Mouse (Mus musculus): ENCODE data around the gene Lonp2.

Gene Lonp2

DNA sequence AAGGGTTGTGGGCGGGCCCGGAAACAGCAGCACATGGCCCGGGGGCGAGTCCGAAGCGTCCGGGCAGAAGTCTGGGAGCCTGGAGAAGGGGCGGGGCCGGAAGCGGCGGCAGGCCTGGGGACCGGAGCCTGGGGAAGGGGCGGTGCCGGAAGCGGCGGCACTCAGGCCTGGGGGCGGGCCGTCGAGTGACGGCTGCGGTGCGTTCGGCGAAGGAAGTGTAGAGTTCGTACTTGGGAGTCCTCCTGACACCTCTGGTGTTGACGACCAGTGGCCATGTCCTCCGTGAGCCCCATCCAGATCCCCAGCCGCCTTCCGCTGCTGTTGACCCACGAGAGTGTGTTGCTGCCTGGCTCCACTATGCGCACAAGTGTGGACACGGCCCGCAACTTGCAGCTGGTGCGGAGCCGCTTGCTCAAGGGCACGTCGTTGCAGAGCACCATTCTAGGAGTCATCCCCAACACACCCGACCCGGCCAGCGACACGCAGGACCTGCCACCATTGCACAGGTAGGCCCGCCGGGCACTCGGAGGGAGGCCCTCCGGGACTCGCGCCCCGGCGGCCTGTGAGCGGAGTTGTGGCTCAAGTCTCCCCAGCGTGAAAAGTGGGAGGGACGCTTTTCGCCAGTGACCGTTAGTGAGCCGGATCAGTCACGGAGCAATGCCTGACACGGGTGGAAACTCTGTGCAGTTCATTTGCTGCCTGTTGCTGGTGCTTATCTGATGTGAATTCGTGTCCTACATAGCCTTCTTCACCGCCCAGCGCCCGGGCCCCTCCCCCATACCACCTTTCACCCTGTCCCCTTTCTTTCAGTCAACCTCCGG lies at the start of gene Lonp2:
Gene Lonp2 (plus strand): TSS at position 133 of the 821 bp plus-strand sequence.
- DNase-seq, result peak; percentile 99 to 100

DNA sequence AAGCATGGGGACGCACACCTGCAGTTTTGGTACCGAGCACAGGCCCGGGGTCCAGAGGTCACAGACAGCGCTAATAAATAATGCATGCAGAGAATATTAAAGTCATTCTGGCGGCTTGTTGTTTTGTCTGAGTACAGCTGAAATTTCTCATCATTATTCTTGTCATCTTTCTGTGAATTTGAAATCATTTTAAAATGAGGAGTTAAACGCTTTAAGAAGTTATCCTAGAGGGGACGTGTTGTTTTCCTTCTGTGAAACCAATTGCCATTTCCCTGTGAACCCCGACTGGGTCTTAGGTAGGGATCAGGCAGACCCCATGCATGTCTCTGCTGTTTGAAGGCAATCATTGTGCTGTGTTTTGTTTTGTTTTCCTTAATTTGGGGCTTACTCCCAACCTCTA lies 46.3 kb upstream of the Lonp2 start:
- DNase-seq, result no peak

DNA sequence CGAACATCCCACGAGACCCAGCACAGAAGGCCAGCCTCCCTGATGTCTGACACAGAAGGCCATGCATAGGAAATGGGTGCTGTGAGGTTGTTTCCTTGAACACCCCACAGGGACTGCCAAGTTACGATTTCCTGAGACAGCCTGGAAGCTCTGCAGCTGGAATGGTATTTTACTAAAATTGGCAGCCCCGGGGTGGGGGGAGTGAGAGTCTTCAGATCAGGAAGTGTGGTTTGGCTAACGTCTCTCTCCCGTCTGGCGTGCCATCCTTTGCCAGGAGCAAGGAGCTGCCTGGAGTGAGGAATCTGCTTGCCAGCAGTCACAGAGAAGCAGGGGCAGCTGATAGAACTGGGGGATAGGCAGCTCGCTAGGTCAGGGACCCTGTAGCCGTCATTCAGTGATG lies 45.8 kb upstream of the Lonp2 start:
- peak; percentile 58 to 71 for DNase-seq

DNA sequence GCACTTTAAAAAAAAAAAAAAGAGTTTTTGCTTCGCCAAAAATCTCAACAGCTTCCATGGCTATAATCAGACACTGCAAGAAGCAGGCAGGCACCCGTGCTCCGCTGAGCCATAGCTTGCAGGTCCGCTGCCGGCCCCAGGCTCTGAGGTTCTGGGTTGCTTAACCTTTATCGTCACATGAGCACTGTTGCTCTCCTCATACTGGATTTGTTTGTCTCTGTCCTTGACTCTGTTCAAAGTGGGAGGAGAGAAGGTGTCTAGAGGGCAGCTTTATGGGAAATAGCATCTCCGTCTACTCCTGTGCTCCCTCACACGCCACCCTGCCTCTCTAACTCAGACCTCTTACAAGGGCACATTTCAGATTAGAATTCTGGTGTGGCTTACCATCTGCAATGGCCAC lies 45.1 kb upstream of the Lonp2 start:
- DNase-seq, result no peak

DNA sequence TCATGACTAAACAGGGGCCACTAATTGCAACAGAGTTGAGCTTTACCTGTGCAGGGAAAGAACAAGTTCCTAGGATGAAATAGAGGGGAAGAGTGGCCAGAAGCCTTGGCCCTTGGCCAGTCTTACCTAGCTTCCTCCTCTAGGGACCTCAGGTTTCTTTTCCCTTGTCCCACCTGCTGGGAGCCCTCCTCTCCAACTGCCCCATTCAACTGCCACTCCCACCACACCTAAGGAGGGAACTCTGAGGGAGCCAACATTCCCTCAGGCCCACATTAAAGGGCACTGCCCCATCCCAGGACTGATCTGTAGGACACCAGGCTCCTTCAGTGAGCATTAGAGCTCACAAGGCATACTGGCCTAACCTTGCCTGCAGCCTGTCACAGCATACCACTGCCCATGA lies 43.4 kb upstream of the Lonp2 start, which contains the start of gene Abcc12:
Gene Abcc12 (minus strand): TSS at position 229 of the 400 bp plus-strand sequence.
- DNase-seq, result no peak

DNA sequence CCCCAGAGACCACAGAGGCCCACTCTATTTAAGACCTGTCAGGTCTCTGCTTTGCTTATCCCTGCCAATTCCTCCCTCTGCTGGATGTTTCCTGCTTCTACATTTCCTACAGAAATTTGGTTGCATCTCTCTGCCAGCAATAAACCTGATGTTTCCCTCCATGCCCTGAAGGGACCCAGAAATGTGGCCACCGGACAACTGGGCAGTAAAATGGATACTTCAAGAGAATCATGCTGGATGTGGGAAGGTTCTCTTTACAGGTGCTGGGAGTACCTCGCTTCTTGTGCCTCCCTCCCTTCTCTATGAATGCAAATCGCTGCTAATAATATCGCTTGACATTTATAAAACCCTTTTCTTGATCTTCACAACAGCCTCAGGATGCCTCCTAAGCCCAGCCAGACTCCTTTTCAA lies 41.9 kb upstream of the Lonp2 start:
- no peak for DNase-seq

DNA sequence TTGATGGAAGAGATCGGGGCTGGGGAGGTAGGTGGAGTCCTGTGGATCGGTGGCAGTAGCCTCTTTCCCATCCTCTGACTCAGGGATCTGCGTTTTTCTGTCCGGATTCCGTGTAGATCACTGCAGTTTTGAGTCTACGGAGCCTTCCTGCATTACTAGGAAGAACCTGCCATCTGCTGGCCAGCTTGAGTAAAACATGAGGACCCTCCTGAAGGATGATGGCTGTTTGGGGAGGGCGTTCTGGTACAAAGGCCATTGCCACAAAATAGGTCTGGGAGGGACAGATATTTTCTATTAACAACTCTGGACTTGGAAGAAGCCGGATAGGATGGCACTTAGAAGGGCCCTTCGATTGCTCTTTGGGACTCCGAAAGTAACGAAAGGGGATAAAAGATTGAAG lies 38.7 kb upstream of the Lonp2 start:
- DNase-seq, result peak; percentile 83 to 89

DNA sequence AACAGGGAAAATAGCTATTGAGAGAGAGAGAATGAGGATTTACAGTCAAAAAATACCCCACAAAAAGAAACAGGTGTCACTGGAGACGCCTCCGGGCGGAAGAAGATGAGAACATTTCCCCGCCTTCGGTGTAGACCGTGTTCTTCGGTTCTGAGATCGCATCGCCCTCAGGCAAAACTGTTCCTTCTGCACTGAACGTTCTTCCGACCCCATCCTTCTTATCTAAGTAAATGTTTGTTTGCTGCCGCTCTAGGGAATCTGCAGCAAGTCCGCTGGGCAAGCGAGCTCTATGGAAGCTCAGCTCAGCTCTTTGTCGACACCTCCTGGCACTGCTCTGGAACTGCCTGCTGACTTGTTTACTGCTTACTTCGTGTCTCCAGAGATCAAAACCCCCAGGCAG lies 38.3 kb upstream of the Lonp2 start:
- DNase-seq, result peak; percentile 79 to 84

DNA sequence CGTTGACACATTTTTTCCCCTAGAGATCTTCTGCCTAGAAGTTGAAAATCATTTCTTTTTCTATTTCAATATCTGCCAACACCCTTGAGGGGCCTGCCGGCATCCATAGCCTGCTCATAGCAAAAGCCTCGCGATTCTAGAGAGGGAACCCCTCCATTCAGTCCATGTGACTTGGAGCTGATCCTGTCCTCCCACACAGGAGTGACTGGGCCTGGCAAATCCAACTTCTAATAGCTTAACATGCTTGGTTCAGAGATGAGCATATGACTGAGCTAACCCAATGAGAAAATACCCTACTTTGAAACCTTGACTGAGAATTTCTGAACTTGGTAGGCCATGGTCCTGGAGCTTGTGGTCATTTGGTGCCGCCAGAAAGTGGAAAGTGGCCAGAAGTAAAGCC lies 37.8 kb upstream of the Lonp2 start:
- DNase-seq, result no peak

DNA sequence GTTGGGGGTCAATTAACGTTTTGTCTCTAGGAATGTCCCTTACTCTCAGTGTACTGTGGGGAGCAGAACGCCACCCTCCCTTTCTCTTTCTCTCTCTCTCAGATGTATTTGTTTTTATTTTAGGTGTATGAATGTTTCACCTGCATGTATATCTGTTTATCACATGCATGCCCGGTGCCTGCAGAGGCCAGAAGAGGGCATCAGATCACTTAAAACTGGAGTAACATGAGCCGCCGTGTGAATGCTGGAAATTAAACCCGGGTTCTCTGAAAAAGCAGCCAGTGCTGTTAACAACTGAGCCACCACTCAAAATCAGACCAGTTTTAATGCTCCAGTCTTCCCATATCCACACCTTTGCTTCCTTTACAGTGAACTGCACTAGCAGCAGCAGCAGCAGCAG lies 37.2 kb upstream of the Lonp2 start:
- DNase-seq, result peak; percentile 21 to 35

DNA sequence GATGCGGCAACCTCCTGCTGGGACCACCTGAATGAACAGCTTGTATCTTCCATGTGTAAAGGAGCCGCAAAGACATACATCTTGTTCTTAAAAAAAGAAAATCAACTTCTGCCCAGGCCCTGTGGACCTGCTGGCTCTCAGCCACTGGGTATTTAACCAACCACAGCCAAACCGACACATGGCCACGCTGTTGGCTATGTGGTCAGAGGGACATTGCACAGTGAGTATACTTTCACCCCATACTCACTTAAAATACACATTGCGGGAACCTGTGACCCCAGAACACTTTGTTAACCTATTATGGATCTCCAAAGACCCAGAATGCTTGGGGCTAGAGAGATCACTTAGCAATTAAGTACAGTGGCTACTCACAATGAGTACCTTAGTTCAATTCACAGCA lies 35.5 kb upstream of the Lonp2 start:
- peak in 1 of 2 experiments; percentile 27 for DNase-seq

DNA sequence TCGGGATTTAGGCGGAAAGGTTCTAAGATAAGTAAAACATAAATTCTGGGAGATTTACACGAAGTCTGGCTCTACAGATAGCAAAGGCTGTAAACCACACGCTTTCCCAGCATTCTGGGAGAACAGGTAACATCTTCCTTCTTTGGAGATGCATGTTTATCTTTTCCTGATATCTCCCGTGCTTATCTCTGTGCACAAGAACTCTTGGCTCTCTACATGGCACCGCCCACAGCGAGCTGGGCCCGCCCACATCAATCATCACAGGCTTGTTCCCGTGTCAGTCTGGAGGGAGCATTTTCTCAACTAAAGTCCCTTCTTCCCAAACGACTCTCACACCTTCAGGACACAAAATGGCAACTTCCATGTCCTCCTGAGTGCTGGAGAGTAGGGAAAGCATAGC lies 30.7 kb upstream of the Lonp2 start:
- DNase-seq, result no peak

DNA sequence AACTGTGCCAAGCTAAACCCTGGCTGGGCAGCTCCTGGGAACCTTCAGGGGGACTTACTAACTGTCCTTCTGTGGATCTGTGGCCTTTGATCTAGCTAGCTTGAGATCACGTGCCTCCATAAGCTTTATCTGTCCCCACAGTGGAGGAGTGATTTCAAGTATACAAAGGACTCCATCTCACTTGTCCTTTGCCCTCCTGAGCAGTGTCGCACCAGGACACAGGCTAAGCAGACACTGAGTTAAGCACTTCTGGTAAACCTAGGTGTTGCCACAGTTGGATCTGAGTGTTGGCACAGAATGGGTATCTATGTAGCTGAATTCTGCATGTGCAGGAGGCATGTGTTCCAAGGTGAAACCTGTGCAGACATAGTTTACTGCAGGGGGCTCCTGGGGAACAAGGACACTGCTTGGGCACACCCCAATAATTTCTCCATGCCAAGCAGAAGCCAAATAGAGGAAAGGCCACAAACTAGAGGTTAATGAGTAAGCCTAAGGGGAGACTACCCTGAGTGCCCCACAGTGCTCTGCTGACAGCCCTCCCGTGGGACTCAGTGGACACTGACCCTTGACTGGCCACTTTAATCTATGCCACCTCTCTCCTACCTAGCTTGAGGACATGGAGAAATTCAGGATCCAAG lies 29.6 kb upstream of the Lonp2 start:
- DNase-seq, result peak; percentile 55 to 86

DNA sequence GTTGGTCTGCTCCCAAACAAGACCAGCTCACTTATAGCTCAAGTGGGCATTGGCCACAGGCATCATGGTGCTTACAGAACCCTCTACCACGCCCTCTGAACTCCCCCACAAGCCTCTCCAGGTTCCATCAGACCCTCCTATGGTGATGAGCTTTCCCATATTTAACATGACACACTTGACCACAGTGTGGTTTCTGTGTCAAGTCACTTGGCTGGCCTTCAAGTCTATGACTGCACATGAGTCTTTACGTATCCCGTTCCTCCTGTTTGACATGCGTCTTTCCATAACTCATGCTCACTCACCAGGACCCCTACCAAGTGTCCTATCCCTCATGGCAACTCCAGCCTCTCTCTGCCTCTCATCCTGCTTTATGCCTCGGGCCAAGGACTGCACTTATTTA lies 28.2 kb upstream of the Lonp2 start:
- no peak for DNase-seq

DNA sequence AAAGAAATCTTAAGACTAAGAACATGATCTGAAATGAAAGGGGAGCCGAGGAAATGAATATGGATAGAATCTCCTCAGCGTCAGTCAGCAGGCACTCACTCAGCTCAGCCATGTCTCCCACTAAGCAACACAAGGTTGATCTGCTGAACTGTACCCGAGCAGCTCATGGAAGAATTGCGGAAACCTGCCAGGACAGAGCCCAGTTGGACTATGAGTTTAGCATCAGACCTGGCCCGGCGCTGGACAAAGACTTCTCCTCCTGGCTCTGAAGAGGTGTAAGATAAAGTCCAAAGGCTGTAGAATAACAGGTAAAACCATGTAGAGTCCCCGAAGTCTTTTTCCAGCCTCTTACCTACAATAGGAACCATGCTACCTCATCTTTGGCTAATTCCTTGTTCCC lies 26.2 kb upstream of the Lonp2 start:
- DNase-seq, result peak; percentile 78 to 90

DNA sequence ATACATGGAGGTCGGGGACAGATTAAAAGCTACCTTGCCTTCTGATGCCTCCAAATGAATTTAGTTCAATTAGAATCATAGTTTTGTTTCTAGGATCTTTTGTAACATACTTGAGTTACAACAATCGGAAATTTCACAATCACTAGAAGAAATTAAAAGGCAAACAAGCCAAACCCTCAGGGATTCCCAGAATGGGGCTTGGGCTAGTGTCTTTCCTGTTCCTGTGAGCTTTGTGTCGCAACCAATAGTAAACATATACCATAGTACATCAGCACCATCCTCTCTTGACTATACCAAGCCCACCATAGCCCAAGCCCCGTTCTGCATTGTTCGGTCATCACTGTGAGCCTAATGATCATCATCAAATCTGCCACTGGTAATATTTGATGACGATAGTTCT lies 24.5 kb upstream of the Lonp2 start:
- DNase-seq, result no peak

DNA sequence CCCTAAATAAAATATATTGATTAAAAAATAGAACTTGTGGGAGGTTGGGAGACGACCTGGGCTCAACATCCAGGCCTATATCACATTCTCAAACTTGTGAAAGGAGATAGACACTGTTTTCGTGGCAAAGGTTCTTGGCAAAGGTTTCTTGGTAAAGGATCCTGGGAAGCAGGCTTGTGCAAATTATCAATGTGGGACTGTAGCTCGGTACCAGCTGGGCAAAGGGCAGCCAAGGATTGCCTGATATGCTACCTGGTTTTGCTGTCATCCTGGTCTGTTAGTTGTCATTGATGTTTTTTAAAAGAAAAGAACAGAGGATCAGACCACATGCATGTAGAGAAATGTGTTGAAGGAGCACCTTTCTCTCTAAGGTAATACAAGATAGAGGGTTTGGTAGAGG lies 23.5 kb upstream of the Lonp2 start:
- no peak for DNase-seq

DNA sequence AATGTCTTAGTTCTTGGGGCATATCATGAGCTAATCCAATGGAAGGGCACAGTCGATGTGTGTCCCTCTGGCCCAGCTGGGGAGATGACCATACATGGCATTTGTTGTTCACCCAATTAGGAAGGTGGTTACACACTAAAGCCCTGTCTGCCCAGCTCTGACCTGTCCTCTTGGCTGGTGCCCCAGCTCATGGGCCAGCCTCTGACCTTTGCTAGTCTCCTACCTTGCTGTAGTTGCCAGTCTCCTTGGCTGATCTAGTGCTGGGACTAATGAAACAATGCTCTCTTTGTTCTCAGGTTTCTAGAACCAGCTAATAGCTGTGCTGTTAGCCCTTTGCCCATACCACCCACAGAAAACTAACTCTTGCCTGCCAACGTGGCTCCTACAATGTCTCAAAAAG lies 20.7 kb upstream of the Lonp2 start:
- DNase-seq, result peak in 1 of 2 experiments; percentile 53

DNA sequence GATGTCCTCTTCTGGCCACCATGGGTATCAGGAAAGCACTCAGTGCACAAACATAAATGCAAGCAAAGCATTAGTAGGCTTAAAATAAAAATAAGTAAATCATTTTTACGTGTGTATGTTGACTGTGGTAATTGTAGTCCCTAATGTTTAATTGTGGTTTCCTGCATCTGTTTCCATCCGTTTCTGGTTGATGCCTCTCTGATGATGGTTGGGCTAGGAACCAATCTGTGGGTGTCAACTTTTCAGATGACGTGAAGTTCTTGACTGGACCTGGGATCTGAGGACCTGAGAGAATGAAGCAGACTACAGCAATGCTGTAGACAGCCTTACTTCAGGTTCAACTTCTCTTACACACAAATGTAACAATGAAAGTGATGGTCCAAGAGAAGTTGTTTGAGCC lies 19.2 kb upstream of the Lonp2 start:
- DNase-seq, result no peak

DNA sequence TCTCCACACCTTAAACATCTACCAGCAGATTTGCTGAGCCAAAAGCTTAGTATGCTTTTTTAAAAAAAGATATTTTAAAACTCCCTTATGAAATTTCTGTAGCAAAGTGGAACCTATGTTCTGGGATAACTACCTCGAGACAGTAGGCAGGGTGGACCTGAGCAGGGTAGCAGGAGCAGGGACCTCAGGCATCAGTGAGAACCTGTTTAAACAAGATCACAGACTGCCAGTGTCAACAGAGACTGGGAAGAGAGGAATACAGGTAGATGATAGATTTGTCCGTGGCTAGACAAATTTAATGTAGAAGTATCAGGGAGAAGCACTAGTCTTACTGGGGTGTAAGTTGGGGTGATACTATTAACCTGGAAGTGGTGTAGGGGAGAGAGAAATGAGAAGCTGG lies 10.0 kb upstream of the Lonp2 start:
- no peak for DNase-seq

DNA sequence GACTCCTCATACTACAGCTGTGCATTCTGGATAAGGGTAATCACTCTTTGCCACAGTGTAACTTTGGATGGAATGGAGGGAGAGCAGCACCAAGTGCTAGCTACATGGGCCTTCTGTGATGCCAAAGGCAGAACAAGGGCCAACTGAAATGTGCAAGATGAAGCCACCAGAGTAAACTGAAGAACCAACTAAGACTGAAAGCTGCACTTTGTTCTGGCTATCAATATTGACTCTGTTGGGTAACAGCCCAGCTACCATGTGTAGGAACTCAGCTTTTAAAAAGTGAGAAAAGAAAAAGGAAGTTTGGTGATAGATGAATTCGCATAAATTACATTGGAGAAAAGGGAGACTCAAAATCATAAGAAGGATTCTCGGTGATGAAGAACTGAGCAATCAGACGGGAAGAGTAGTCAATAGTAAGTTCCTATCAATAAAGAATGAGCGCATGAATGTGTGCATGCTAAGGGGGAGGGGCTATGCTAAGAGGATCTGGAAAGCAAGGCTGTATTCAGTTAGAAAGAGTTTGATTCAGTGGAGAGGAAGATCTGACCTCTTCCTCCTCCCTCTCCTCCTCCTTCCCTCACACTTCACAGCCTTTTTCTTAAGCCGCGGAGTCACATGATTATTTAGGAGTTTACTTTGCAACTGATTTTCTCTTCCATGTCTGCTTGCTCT lies 8.6 kb upstream of the Lonp2 start:
- no peak for DNase-seq

DNA sequence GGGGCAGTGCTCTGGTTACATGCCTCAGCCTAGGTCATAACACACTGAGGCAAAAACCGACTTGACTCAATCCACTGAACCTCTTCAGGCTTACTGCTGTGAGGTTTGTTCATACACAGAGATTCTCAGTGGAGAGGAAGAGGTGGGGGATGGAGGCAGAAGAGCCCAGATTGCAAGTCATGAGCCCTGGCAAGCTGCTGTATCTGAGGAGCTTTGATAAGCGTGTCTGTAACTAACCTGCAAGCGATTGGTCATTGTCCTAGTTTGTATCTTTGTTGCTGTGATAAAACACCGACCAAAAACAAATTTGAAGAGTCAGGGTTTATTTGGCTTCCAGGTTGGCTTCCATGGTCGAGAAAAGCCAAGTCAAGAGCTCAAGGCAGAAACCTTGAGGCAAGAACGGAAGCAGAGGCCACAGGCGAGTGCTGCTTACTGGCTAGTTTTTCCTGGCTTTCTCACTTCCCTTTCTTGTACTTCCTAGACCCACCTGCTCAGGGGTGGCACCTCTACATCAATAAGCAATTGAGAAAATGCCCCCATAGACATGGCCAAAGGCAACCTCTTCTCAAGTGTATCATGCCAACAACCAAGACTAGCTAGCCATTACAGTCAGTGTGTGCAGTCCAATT lies 6.0 kb upstream of the Lonp2 start:
- DNase-seq, result no peak

DNA sequence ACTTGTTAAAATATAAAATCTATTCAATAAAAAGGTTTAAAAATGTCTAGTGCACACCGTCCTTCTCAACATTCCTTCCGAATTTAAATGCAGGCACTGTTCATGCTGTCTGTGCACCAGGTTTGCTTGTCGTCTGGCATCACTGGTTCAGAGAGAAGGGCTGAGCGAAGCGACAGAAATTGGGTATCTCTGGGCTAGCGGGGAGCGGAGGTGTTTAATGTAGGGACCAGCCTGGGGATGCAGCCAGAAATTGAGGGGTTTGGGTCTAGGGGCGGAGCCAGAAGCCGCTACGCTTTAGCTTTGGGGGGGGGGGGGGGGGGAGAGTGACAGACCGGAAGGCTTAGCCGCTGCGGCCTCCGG lies 312 bp upstream of the Lonp2 start:
- no peak for DNase-seq

DNA sequence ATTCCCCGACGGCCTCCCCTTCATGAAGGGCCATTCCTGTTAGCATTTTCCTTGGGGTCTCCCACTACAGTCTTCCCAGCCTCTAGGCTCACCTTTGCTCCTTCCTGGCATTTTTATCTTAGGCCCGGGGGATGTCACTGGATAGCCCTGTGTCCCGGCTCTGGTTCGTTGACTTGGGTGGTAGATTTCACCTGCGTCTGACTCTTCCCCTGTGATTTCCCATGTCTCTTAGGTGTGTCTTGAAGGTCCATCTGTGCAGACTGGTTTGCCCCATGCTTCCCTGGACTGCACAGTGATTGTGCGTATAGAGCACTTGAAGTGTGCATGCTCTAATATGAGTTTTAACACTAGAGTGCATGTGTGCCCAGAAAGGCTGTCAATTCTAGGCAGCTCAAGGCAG lies 1.1 kb downstream of the Lonp2 start:
- peak in 1 of 2 experiments; percentile 5 for DNase-seq

All from kidney, postnatal 25 days (tissue).